In the genomic region with DNA sequence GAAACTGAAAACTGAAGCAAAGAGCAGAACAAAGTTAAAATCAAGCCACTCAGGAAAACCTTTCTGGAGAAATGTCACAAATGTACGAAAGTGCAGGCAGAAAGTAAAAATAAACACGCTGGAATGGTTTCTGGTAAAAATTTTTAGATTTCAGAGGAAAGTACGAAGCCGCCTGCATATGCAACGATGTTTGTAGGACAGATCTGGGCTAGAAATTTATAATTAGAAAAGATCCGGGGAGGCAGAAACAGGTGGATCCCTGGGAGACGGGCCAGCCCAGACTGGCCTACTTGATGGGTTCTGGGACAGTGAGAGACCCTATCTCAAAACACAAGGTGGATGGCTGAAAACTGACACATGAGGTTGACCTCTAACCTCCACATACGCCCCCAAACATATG, we compare ENCODE assay signal across 20 mouse cellular contexts.
A peak's percentile ranks its signal among the peaks of the same experiment; 100 is the strongest.
DNase-seq lines count a peak whose midpoint lies in the region; ATAC-seq and TF ChIP-seq lines count a peak whose summit lies in the region.
"Had no signal": no experiment of that assay in that cellular context is flagged by ENCODE, and none has a peak within 500 bp of the region (broad histone marks: within the 10 kb centered on the region; RNA-seq: fewer than 3 reads in every experiment).

No protein-coding gene starts in this region.

- no peak for TF ChIP-seq CTCF in forebrain, postnatal 0 days (IDR thresholded peaks at IDR 0.05; ENCODE audit: low read depth)
- TF ChIP-seq CTCF in layer of hippocampus, adult 2 months (conservative IDR thresholded peaks at IDR 0.05) = no peak
- no peak for TF ChIP-seq CTCF in bone marrow macrophage, adult 2 months (IDR thresholded peaks at IDR 0.05; ENCODE audit: low read depth, low read length)

- H3K27ac ChIP-seq in forebrain, postnatal 0 days (ENCODE audit: low read depth, low read length) = no peak overlapping the region
- no peak overlapping the region for H3K27ac ChIP-seq in forebrain, embryonic 14.5 days (ENCODE audit: low read depth, low read length)
- H3K27ac ChIP-seq in layer of hippocampus, adult 2 months = peak overlapping the region; percentile 28; the same call in 1 of the 2 replicates
- peak overlapping the region; percentile 98 for H3K27ac ChIP-seq in bone marrow macrophage, adult 2 months (ENCODE audit: insufficient read depth, low read depth, low read length)
- H3K27ac ChIP-seq in embryonic facial prominence, embryonic 14.5 days (replicated peaks; ENCODE audit: low read depth, low read length) = peak overlapping the region; percentile 29; the same call in 1 of the 2 replicates
- H3K27ac ChIP-seq: forebrain, embryonic 10.5 days; hindbrain, postnatal 0 days; intestine, embryonic 15.5 days; limb, embryonic 13.5 days; liver, embryonic 13.5 days; midbrain, embryonic 13.5 days had no signal

- H3K9ac ChIP-seq in forebrain, postnatal 0 days = no peak overlapping the region
- H3K9ac ChIP-seq in forebrain, embryonic 14.5 days (ENCODE audit: low read length) = no peak overlapping the region
- H3K9ac ChIP-seq in embryonic facial prominence, embryonic 14.5 days (ENCODE audit: low read depth, low read length) = no peak overlapping the region
- H3K9ac ChIP-seq: intestine, embryonic 15.5 days; limb, embryonic 13.5 days; liver, embryonic 13.5 days; midbrain, embryonic 13.5 days had no signal

- whole genome bisulfite sequencing in forebrain, postnatal 0 days = 69% methylated on average over 8 of the region's 8 CpGs
- WGBS in forebrain, embryonic 14.5 days = 88% methylated on average over 8 of the region's 8 CpGs
- WGBS in embryonic facial prominence, embryonic 14.5 days = 70% methylated on average over 8 of the region's 8 CpGs

- no peak for ATAC-seq in forebrain, postnatal 0 days
- ATAC-seq in forebrain, embryonic 14.5 days = no peak
- no peak for ATAC-seq in embryonic facial prominence, embryonic 14.5 days (ENCODE audit: low read depth)
- no peak for ATAC-seq in erythroid progenitor cell, adult 5-6 weeks (replicated peaks; ENCODE audit: low FRiP score, poor library complexity, severe bottlenecking)
- ATAC-seq: forebrain, embryonic 16.5 days; hindbrain, postnatal 0 days; intestine, embryonic 15.5 days; lung, postnatal 0 days; midbrain, embryonic 13.5 days had no signal

- no peak for TF ChIP-seq POLR2A in bone marrow macrophage, adult 2 months (IDR thresholded peaks at IDR 0.05; ENCODE audit: borderline replicate concordance, low read depth, low read length)

- peak; percentile 10 for DNase-seq in forebrain, postnatal 0 days
- DNase-seq in forebrain, embryonic 14.5 days (ENCODE audit: low spot score) = no peak
- DNase-seq in layer of hippocampus, adult 2 months (ENCODE audit: low spot score in 2 of 2) = no peak
- DNase-seq in layer of hippocampus, adult 18-20 months (ENCODE audit: low spot score in 2 of 2) = no peak
- no peak for DNase-seq in embryonic facial prominence, embryonic 14.5 days (ENCODE audit: low spot score)
- no peak for DNase-seq in urinary bladder, postnatal 36 days (ENCODE audit: low spot score in 2 of 2)
- DNase-seq: cerebellum, adult 11-12 months; cerebellum, postnatal 10 days; liver, embryonic 13.5 days; thymus, postnatal 14 days had no signal

- no peaks in the 10 kb centered on the region for H3K9me3 ChIP-seq in forebrain, postnatal 0 days (ENCODE audit: low read length)
- no peaks in the 10 kb centered on the region for H3K9me3 ChIP-seq in forebrain, embryonic 14.5 days (replicated peaks; ENCODE audit: control insufficient read depth, low read length)
- H3K9me3 ChIP-seq in embryonic facial prominence, embryonic 14.5 days (ENCODE audit: control insufficient read depth, low read length) = 0 out of 2 replicates have a peak, but pooled peaks cover 6% of the 10 kb centered on the region
- H3K9me3 ChIP-seq: intestine, embryonic 15.5 days; limb, embryonic 13.5 days; liver, embryonic 13.5 days; midbrain, embryonic 13.5 days had no signal

- H3K27me3 ChIP-seq in forebrain, postnatal 0 days (ENCODE audit: insufficient read depth, low read length) = no peaks in the 10 kb centered on the region
- H3K27me3 ChIP-seq in forebrain, embryonic 14.5 days (replicated peaks; ENCODE audit: control insufficient read depth, insufficient read depth, low read length) = no peaks in the 10 kb centered on the region
- H3K27me3 ChIP-seq in embryonic facial prominence, embryonic 14.5 days (replicated peaks; ENCODE audit: control insufficient read depth, insufficient read depth, low read length) = no peaks in the 10 kb centered on the region
- H3K27me3 ChIP-seq: intestine, embryonic 15.5 days; limb, embryonic 13.5 days; liver, embryonic 13.5 days; midbrain, embryonic 13.5 days had no signal

- 0 out of 2 replicates have a peak, but pooled peaks cover 3% of the 10 kb centered on the region for H3K4me1 ChIP-seq in forebrain, postnatal 0 days (ENCODE audit: insufficient read depth)
- no peaks in the 10 kb centered on the region for H3K4me1 ChIP-seq in forebrain, embryonic 14.5 days (ENCODE audit: control insufficient read depth, insufficient read depth, low read length)
- H3K4me1 ChIP-seq in bone marrow macrophage, adult 2 months (ENCODE audit: control insufficient read depth, insufficient read depth, low read length) = peaks cover 69% of the 10 kb centered on the region
- H3K4me1 ChIP-seq in embryonic facial prominence, embryonic 14.5 days (ENCODE audit: control insufficient read depth, insufficient read depth, low read length) = peaks cover 34% of the 10 kb centered on the region

- no peak overlapping the region for H3K4me3 ChIP-seq in forebrain, postnatal 0 days (ENCODE audit: low read depth, low read length)
- no peak overlapping the region for H3K4me3 ChIP-seq in forebrain, embryonic 14.5 days (ENCODE audit: low read depth, low read length)
- H3K4me3 ChIP-seq in layer of hippocampus, adult 2 months = no peak overlapping the region
- no peak overlapping the region for H3K4me3 ChIP-seq in bone marrow macrophage, adult 2 months (ENCODE audit: insufficient read depth, low read length)
- no peak overlapping the region for H3K4me3 ChIP-seq in embryonic facial prominence, embryonic 14.5 days (ENCODE audit: low read depth, low read length)
- H3K4me3 ChIP-seq: forebrain, embryonic 10.5 days; intestine, embryonic 15.5 days; limb, embryonic 13.5 days; liver, embryonic 13.5 days; midbrain, embryonic 13.5 days had no signal

- H3K36me3 ChIP-seq in forebrain, postnatal 0 days (ENCODE audit: insufficient read depth) = no peaks in the 10 kb centered on the region
- H3K36me3 ChIP-seq in forebrain, embryonic 14.5 days (ENCODE audit: control insufficient read depth, insufficient read depth, low read length) = no peaks in the 10 kb centered on the region
- no peaks in the 10 kb centered on the region for H3K36me3 ChIP-seq in embryonic facial prominence, embryonic 14.5 days (ENCODE audit: control insufficient read depth, insufficient read depth, low read length)
- H3K36me3 ChIP-seq: forebrain, embryonic 10.5 days; G1E; intestine, embryonic 15.5 days; limb, embryonic 13.5 days; liver, embryonic 13.5 days; midbrain, embryonic 13.5 days had no signal

- H3K4me2 ChIP-seq in forebrain, postnatal 0 days (ENCODE audit: low read depth) = no peak overlapping the region
- no peak overlapping the region for H3K4me2 ChIP-seq in forebrain, embryonic 14.5 days (ENCODE audit: low read length)
- no peak overlapping the region for H3K4me2 ChIP-seq in embryonic facial prominence, embryonic 14.5 days (ENCODE audit: low read depth, low read length)
- H3K4me2 ChIP-seq: intestine, embryonic 15.5 days; limb, embryonic 13.5 days; liver, embryonic 13.5 days; midbrain, embryonic 13.5 days had no signal

Comparison
In these comparisons a context has a peak if more than half of its experiments do, and no peak if none do; other contexts are left out.
1. H3K27ac ChIP-seq: peak in layer of hippocampus, adult 2 months (single experiment), bone marrow macrophage, adult 2 months (single experiment) and embryonic facial prominence, embryonic 14.5 days (single experiment); none in forebrain, postnatal 0 days (single experiment) and forebrain, embryonic 14.5 days (single experiment).